Mouse (Mus musculus): ENCODE data around the gene Ptprm. TPM values are rescaled to one million over a fixed set of nuclear protein-coding genes. Genes with fewer than 3 reads are reported as not detected.

Gene Ptprm
- polyA plus RNA-seq, 1 experiment from 2014 or later: 14.3 TPM

GRCm38 (mm10) chr17:66757025-66757511, 597.2 kb downstream of the Ptprm start:
- Histone ChIP-seq H3K4me1 (peaks cover 20% of the 10 kb centered on the region), H3K27ac (no peak overlapping the region; the same call in 1 of the 2 replicates), H3K36me3 (peaks cover 6% of the 10 kb centered on the region), H3K9me3 (no peaks in the 10 kb centered on the region), H3K9ac (0 out of 2 replicates have a peak overlapping the region, but pooled peaks have one; percentile 36), H3K4me2 (peak overlapping the region; percentile 46), H3K4me3 (peak overlapping the region; percentile 12; the same call in 1 of the 2 replicates), H3K27me3 (no peaks in the 10 kb centered on the region)
- peak; percentile 62; the same call in 1 of the 2 replicates for ATAC-seq (ENCODE audit: insufficient number of reproducible peaks, insufficient read depth, low FRiP score, low TSS enrichment, low read depth)
- 34% methylated on average over 10 of the region's 10 CpGs for WGBS

DNA sequence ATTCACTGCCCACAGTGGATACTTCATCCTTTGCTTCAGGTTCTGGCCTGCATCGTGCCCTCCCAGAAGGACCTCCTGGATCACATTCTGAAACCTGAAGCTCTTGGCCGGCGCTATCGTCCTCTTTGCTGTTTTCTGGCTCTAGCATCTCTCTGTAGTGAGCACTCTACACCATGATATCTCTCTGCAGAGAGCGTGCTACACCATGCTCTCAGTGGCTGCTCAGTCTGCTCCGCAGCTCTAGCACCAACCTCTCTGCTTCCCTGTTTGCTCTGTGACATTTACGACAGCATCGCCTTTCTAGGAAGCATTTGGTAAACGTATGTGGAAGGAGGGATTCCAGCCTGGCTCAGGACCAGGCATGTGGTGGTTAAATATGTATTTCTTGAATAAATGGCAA, 597.8 kb downstream of the Ptprm start:
- Histone ChIP-seq H3K9ac (0 out of 2 replicates have a peak overlapping the region, but pooled peaks have one; percentile 36), H3K4me3 (peak overlapping the region; percentile 12), H3K27me3 (no peaks in the 10 kb centered on the region), H3K4me2 (peak overlapping the region; percentile 46), H3K36me3 (peaks cover 6% of the 10 kb centered on the region), H3K4me1 (peaks cover 15% of the 10 kb centered on the region), H3K9me3 (no peaks in the 10 kb centered on the region), H3K27ac (peak overlapping the region; percentile 51; the same call in 1 of the 2 replicates)
- ATAC-seq (ENCODE audit: insufficient number of reproducible peaks, insufficient read depth, low FRiP score, low TSS enrichment, low read depth): no peak
- WGBS: 45% methylated on average over 9 of the region's 9 CpGs

- Histone ChIP-seq H3K4me1 (peaks cover 14% of the 10 kb centered on the region), H3K27me3 (no peaks in the 10 kb centered on the region), H3K27ac (no peak overlapping the region), H3K4me2 (no peak overlapping the region), H3K36me3 (no peaks in the 10 kb centered on the region), H3K9ac (no peak overlapping the region), H3K4me3 (no peak overlapping the region), H3K9me3 (no peaks in the 10 kb centered on the region)
- ATAC-seq (ENCODE audit: insufficient number of reproducible peaks, insufficient read depth, low FRiP score, low TSS enrichment, low read depth): no peak
- WGBS: 27% methylated on average over 3 of the region's 3 CpGs
These were observed 599.0 kb downstream of the Ptprm start for GRCm38 (mm10) chr17:66755191-66755654.

- ATAC-seq (ENCODE audit: insufficient number of reproducible peaks, insufficient read depth, low FRiP score, low TSS enrichment, low read depth): no peak
- H3K27me3 ChIP-seq: no peaks in the 10 kb centered on the region
- H3K9me3 ChIP-seq: no peaks in the 10 kb centered on the region
- peaks cover 17% of the 10 kb centered on the region for H3K4me1 ChIP-seq
- H3K36me3 ChIP-seq: no peaks in the 10 kb centered on the region
- no peak overlapping the region for H3K27ac ChIP-seq
- H3K4me2 ChIP-seq: no peak overlapping the region
- no peak overlapping the region for H3K4me3 ChIP-seq
- WGBS: 77% methylated on average over 9 of the region's 9 CpGs
- H3K9ac ChIP-seq: no peak overlapping the region
These were observed 599.9 kb downstream of the Ptprm start for GRCm38 (mm10) chr17:66754208-66754865.

GRCm38 (mm10) chr17:66751746-66752145, 602.5 kb downstream of the Ptprm start:
- Histone ChIP-seq H3K4me2 (no peak overlapping the region), H3K27ac (no peak overlapping the region), H3K4me3 (no peak overlapping the region), H3K36me3 (no peaks in the 10 kb centered on the region), H3K9me3 (no peaks in the 10 kb centered on the region), H3K9ac (no peak overlapping the region), H3K4me1 (peaks cover 12% of the 10 kb centered on the region), H3K27me3 (no peaks in the 10 kb centered on the region)
- 92% methylated on average over 8 of the region's 8 CpGs for WGBS
- ATAC-seq (ENCODE audit: insufficient number of reproducible peaks, insufficient read depth, low FRiP score, low TSS enrichment, low read depth): no peak

DNA sequence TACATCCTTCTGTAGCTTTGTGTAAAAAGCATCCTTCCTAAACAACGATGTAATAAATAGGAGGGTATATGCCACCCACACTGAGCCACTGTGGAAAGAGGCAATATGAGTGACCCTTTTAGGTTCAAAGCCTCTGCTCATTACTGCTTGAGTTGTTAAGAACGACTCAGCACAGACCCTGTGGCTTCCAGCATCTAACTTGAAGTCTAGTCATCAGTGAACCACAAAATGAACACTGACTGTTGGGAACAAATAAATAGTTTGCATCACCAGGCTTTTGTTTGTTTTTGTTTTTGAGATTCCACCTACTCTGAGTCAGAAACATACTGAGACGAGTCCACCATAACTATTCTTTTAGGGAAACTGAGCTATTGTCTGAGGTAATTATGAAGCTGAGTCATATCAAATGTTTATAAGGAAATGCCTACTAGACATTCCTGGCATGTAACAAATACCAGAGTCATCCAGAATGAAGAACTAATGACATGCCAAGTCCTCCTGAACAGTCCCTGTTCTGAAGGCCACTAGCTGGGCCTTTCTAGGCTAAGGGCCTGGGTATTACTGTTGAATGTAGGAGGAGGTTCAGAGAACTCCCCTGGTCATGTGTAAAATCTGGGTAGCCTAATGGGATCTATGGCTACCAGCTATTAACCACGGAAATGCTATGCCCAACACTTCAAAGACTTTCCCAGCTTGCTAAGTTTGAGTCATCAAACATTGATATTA, 603.6 kb downstream of the Ptprm start:
- Histone ChIP-seq H3K9ac (no peak overlapping the region), H3K36me3 (no peaks in the 10 kb centered on the region), H3K27me3 (no peaks in the 10 kb centered on the region), H3K4me2 (no peak overlapping the region), H3K4me1 (peaks cover 2% of the 10 kb centered on the region; the same call in 1 of the 2 replicates), H3K4me3 (no peak overlapping the region), H3K27ac (no peak overlapping the region), H3K9me3 (no peaks in the 10 kb centered on the region)
- ATAC-seq (ENCODE audit: insufficient number of reproducible peaks, insufficient read depth, low FRiP score, low TSS enrichment, low read depth): no peak
- 75% methylated on average over 4 of the region's 4 CpGs for WGBS

DNA sequence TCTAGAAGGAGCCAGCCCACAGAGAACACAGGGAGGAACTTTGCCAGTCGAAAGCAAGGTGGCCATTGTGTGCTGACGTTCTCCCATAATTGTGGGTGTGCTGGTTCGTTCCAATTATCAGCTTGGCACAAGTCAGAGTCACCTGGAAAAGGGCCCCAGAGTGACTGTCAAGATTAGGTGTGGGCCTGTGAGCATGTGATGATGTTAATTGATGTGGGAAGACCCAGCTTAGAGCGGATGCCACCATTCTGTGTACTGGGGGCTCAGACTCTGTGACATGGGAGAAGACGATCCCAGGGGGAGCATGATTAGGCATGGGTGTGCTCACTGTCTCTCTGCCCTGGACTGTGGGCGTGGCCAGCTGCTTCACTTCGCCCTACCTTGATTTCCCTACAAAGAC, 604.3 kb downstream of the Ptprm start:
- no peaks in the 10 kb centered on the region for H3K9me3 ChIP-seq
- H3K4me3 ChIP-seq: no peak overlapping the region
- no peak overlapping the region for H3K9ac ChIP-seq
- H3K27ac ChIP-seq: no peak overlapping the region
- ATAC-seq (ENCODE audit: insufficient number of reproducible peaks, insufficient read depth, low FRiP score, low TSS enrichment, low read depth): no peak
- H3K27me3 ChIP-seq: no peaks in the 10 kb centered on the region
- 84% methylated on average over 7 of the region's 7 CpGs for WGBS
- no peak overlapping the region for H3K4me2 ChIP-seq
- no peaks in the 10 kb centered on the region for H3K36me3 ChIP-seq
- peaks cover 2% of the 10 kb centered on the region; the same call in 1 of the 2 replicates for H3K4me1 ChIP-seq

GRCm38 (mm10) chr17:66746506-66746905, 607.8 kb downstream of the Ptprm start:
- H3K27ac ChIP-seq: no peak overlapping the region
- H3K4me3 ChIP-seq: no peak overlapping the region
- ATAC-seq (ENCODE audit: insufficient number of reproducible peaks, insufficient read depth, low FRiP score, low TSS enrichment, low read depth): no peak
- no peaks in the 10 kb centered on the region for H3K9me3 ChIP-seq
- 84% methylated on average over 8 of the region's 8 CpGs for WGBS
- no peak overlapping the region for H3K4me2 ChIP-seq
- no peak overlapping the region for H3K9ac ChIP-seq
- H3K36me3 ChIP-seq: no peaks in the 10 kb centered on the region
- H3K27me3 ChIP-seq: no peaks in the 10 kb centered on the region
- H3K4me1 ChIP-seq: peaks cover 7% of the 10 kb centered on the region; the same call in 1 of the 2 replicates

GRCm38 (mm10) chr17:66743321-66743720, 610.9 kb downstream of the Ptprm start:
- no peak for ATAC-seq (ENCODE audit: insufficient number of reproducible peaks, insufficient read depth, low FRiP score, low TSS enrichment, low read depth)
- H3K4me2 ChIP-seq: no peak overlapping the region
- H3K4me3 ChIP-seq: no peak overlapping the region
- no peaks in the 10 kb centered on the region for H3K36me3 ChIP-seq
- no peak overlapping the region for H3K27ac ChIP-seq
- whole genome bisulfite sequencing: 47% methylated on average over 7 of the region's 7 CpGs
- no peaks in the 10 kb centered on the region for H3K9me3 ChIP-seq
- H3K27me3 ChIP-seq: no peaks in the 10 kb centered on the region
- no peak overlapping the region for H3K9ac ChIP-seq
- peaks cover 5% of the 10 kb centered on the region; the same call in 1 of the 2 replicates for H3K4me1 ChIP-seq

DNA sequence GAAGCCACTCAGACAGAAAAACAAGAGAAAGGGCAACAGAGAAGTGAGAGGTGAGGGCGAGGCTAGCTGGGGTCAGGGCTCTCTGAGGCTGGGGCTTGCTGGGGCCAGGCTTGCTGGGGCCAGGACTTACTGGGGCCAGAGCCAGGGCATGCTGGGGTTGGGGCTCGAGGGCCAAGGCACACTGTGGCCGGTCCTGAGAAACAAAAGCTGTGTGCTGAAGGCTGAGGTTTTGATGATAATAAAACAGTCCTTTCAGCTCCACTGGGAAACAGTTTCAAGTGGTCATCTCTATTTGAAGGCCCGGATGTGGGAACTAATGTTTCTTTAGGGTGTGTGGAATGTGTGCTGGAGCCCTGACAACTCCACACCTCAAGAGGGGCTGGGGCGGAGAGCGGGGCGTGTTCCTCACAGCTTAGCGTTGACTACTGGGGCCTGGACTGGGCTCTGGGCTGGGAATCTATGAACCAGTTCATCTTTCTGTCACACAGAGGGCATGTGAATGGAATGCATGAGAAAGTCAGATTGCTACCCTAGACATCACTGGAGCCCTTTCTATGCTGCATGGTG, 615.4 kb downstream of the Ptprm start:
- no peak overlapping the region for H3K9ac ChIP-seq
- no peaks in the 10 kb centered on the region for H3K27me3 ChIP-seq
- peaks cover 5% of the 10 kb centered on the region; the same call in 1 of the 2 replicates for H3K4me1 ChIP-seq
- no peak overlapping the region for H3K4me3 ChIP-seq
- H3K36me3 ChIP-seq: no peaks in the 10 kb centered on the region
- no peaks in the 10 kb centered on the region for H3K9me3 ChIP-seq
- ATAC-seq (ENCODE audit: insufficient number of reproducible peaks, insufficient read depth, low FRiP score, low TSS enrichment, low read depth): no peak
- WGBS: 75% methylated on average over 8 of the region's 8 CpGs
- H3K4me2 ChIP-seq: no peak overlapping the region
- H3K27ac ChIP-seq: no peak overlapping the region

- H3K9ac ChIP-seq: no peak overlapping the region
- WGBS: 74% methylated on average over 6 of the region's 6 CpGs
These were observed 615.9 kb downstream of the Ptprm start for GRCm38 (mm10) chr17:66738331-66738730.

More at GRCm38 (mm10) chr17:66738331-66738730, 615.9 kb downstream of the Ptprm start:
- no peaks in the 10 kb centered on the region for H3K27me3 ChIP-seq
- no peaks in the 10 kb centered on the region for H3K36me3 ChIP-seq
- H3K4me1 ChIP-seq: peaks cover 1% of the 10 kb centered on the region; the same call in 1 of the 2 replicates
- no peak for ATAC-seq (ENCODE audit: insufficient number of reproducible peaks, insufficient read depth, low FRiP score, low TSS enrichment, low read depth)
- no peaks in the 10 kb centered on the region for H3K9me3 ChIP-seq
- no peak overlapping the region for H3K4me3 ChIP-seq
- H3K4me2 ChIP-seq: no peak overlapping the region
- no peak overlapping the region for H3K27ac ChIP-seq

Data from embryonic facial prominence, embryonic 13.5 days (tissue).